Comparison of ENCODE assay signal across 7 mouse cellular contexts in the genomic region with DNA sequence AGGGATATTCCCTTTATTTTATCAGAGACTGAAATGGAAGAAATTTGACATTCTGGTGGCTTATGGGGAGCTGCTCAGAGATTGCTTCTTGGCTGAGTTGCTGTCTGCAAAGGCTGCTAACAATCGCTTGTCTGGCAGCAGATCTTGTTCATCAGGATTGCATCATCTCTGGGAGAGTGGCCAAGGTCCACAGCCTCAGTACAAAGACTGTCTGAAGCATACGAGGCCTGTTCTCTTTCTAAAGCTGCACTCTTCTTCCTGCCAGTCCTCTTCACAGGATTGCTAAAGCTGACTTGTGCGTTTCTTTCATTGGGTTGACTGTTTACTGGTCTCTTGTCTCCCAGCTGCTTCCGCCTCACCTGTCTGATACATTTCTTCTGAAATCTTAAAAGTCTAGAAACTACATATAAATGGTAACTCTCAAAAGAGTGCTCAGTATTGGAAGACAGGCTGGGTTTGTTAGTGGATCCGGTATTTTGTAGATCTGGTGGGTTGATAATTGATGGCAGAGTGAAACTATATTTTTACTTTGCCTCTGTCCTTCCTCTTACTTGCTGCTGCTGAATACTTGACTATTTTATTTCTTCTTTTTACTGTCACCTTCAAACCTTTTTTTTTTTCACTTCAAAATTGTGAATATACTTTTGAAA. TPM values are rescaled to one million over a fixed set of nuclear protein-coding genes. Genes with fewer than 3 reads are reported as not detected.
DNase-seq lines count a peak whose midpoint lies in the region; ATAC-seq and TF ChIP-seq lines count a peak whose summit lies in the region.

No protein-coding gene starts in this region.

- peak overlapping the region; percentile 31; the same call in 1 of the 2 replicates for H3K4me2 ChIP-seq in hindbrain, postnatal 0 days (ENCODE audit: low read depth, low read length)

- 0 out of 2 replicates have a peak, but pooled peaks cover 5% of the 10 kb centered on the region for H3K4me1 ChIP-seq in hindbrain, postnatal 0 days (ENCODE audit: insufficient read depth, low read length)

- no peaks in the 10 kb centered on the region for H3K36me3 ChIP-seq in hindbrain, postnatal 0 days (ENCODE audit: insufficient read depth, low read length)

- H3K9me3 ChIP-seq in hindbrain, postnatal 0 days (ENCODE audit: low read length), result no peaks in the 10 kb centered on the region

- no peak for TF ChIP-seq CTCF in hindbrain, postnatal 0 days (IDR thresholded peaks at IDR 0.05; ENCODE audit: low read depth)

- no peaks in the 10 kb centered on the region for H3K27me3 ChIP-seq in hindbrain, postnatal 0 days (ENCODE audit: insufficient read depth, low read length)

- H3K27ac ChIP-seq in hindbrain, postnatal 0 days, result peak overlapping the region; percentile 75

- 23% methylated on average over 5 of the region's 5 CpGs for WGBS in hindbrain, postnatal 0 days

- H3K9ac ChIP-seq in hindbrain, postnatal 0 days (replicated peaks; ENCODE audit: low read length), result no peak overlapping the region

- peak; percentile 99 for DNase-seq in NIH3T3 (ENCODE audit: low read depth)
- DNase-seq in cerebellum, adult 18-20 months, result peak; percentile 93 to 98
- peak; percentile 79 to 80 for DNase-seq in gastrocnemius, adult 8-10 months (ENCODE audit: low spot score in 2 of 2)
- peak; percentile 93 for DNase-seq in hindbrain, postnatal 0 days (ENCODE audit: low spot score)
- DNase-seq in left cerebral cortex, adult 11 months (ENCODE audit: low spot score), result peak; percentile 79
- DNase-seq in lung, postnatal 4 days, result peak; percentile 90 to 91
- peak; percentile 83 for DNase-seq in right cerebral cortex, postnatal 25 days

- H3K4me3 ChIP-seq in hindbrain, postnatal 0 days (ENCODE audit: low read length), result no peak overlapping the region

- ATAC-seq in hindbrain, postnatal 0 days, result peak; percentile 93

RNA-seq across cellular contexts. Expression of a gene that starts 22.6 kb away (rescaled TPM):
- total RNA-seq in gastrocnemius, adult 8-10 months (2022), result 10 to 100 TPM; 21.8 to 26.2 (median 23.5) TPM
- total RNA-seq in hindbrain, postnatal 0 days (2014; rRNA removed), result 82.3 and 94.4 TPM in 2 replicates
- polyA plus RNA-seq in hindbrain, postnatal 0 days (2015; fragmentation: Nextera tagmentation; extraction: Ambion mirVana), result 47.1 and 50.0 TPM in 2 replicates

RNA-seq across cellular contexts. Expression of a gene that starts 53.7 kb away (rescaled TPM):
- total RNA-seq in gastrocnemius, adult 8-10 months (2022), result 10 to 100 TPM; 13.5 to 21.3 (median 16.4) TPM
- total RNA-seq in hindbrain, postnatal 0 days (2014; rRNA removed), result 29.3 and 42.2 TPM in 2 replicates
- polyA plus RNA-seq in hindbrain, postnatal 0 days (2015; fragmentation: Nextera tagmentation; extraction: Ambion mirVana), result 45.3 and 45.5 TPM in 2 replicates
